Mouse (Mus musculus): ENCODE data around the gene Nat14. TPM values are rescaled to one million over a fixed set of nuclear protein-coding genes. Genes with fewer than 3 reads are reported as not detected.

Gene Nat14
- polyA plus RNA-seq, 1 experiment from 2014 or later: 3.9 TPM

DNA sequence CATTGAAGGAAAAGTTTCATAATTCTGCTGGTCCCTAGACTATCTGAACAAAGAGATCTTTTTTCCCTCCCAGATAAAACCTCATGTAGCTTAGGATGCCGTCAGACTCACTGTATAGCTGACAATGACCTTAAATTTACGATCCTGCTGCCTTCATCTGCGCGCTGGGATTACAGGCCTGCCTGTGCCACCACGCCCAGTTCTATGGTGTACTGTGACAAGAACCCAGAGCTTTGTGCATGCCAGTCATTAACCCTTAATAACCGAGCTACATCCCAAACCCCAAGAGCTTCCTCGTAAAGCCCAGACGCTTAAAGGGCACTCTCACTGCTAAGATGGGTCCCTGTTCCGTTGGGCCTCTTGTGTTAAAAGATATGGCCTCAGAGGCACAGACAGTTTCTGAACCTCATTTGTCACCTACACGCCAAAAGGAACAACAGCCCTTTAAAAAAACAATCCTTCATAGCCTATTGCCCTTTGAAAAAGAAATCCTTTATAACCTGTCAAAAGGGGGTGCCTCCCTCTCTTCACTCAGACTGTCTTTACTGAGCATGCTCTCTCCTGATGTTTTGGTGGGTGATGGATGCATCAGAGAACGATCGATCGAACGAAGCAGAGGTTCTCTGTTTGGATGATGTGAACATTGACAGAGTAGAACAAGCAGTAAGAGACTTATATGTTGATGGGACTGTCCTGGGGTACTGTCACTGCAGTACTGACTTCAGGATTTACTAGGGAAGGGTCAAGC lies 6.0 kb upstream of the Nat14 start:
- WGBS: 20% methylated on average over 14 of the region's 14 CpGs
- Histone ChIP-seq H3K9me3 (replicated peaks; ENCODE audit: control insufficient read depth, low read length) (no peaks in the 10 kb centered on the region), H3K4me3 (ENCODE audit: low read length) (peak overlapping the region; percentile 87), H3K36me3 (ENCODE audit: control insufficient read depth, insufficient read depth) (peaks cover 32% of the 10 kb centered on the region), H3K27ac (ENCODE audit: low read length) (peak overlapping the region; percentile 85), H3K27me3 (ENCODE audit: control insufficient read depth, insufficient read depth, low read length) (no peaks in the 10 kb centered on the region), H3K4me1 (ENCODE audit: control insufficient read depth, insufficient read depth, low read length) (peaks cover 11% of the 10 kb centered on the region), H3K9ac (ENCODE audit: low read length) (peak overlapping the region; percentile 97), H3K4me2 (ENCODE audit: low read depth, low read length) (peak overlapping the region; percentile 93)
- ATAC-seq (replicated peaks; ENCODE audit: extremely low read depth, insufficient read depth, low FRiP score): peak; percentile 33

DNA sequence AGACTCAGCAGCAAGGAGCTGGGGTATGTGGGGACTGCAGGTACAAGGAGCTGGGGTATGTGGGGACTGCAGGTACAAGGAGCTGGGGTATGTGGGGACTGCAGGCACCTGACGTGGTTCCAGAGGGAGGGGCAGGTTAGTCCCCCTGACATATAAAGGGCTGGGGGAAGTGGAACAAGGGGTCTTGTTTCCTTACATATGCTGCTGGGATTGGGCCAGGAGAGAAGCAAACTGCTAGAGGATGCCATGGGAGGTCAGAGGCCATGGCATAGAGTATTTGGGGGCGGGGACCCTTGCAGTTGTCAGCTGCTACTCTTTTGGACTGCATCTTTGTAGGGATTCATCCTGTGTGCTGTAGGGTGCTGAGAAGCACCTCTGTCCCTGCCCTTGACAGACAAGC lies 4.3 kb upstream of the Nat14 start:
- H3K4me3 ChIP-seq (ENCODE audit: low read length): no peak overlapping the region
- WGBS: 89% methylated on average over 2 of the region's 2 CpGs
- no peak for ATAC-seq (replicated peaks; ENCODE audit: extremely low read depth, insufficient read depth, low FRiP score)
- H3K4me2 ChIP-seq (ENCODE audit: low read depth, low read length): no peak overlapping the region
- H3K4me1 ChIP-seq (ENCODE audit: control insufficient read depth, insufficient read depth, low read length): peaks cover 18% of the 10 kb centered on the region
- H3K36me3 ChIP-seq (ENCODE audit: control insufficient read depth, insufficient read depth): peaks cover 33% of the 10 kb centered on the region
- H3K9ac ChIP-seq (ENCODE audit: low read length): no peak overlapping the region
- H3K27me3 ChIP-seq (ENCODE audit: control insufficient read depth, insufficient read depth, low read length): no peaks in the 10 kb centered on the region
- H3K9me3 ChIP-seq (replicated peaks; ENCODE audit: control insufficient read depth, low read length): no peaks in the 10 kb centered on the region
- H3K27ac ChIP-seq (ENCODE audit: low read length): no peak overlapping the region

DNA sequence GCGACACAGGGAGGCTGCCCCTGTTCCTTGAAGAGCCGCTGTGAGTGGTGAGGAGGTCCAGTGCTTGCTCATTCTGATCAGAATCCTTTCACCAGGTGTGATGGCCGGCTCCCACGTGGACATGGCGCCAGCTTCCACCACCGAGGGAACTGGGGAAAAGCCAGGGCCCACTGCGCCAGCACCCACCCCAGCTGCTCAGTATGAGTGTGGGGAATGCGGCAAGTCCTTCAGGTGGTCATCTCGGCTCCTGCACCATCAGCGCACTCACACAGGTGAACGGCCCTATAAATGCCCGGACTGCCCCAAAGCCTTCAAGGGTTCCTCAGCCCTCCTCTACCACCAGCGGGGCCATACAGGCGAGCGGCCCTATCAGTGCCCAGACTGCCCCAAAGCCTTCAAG lies 3.1 kb upstream of the Nat14 start:
- H3K27ac ChIP-seq (ENCODE audit: low read length): no peak overlapping the region
- H3K4me2 ChIP-seq (ENCODE audit: low read depth, low read length): no peak overlapping the region
- H3K4me3 ChIP-seq (ENCODE audit: low read length): no peak overlapping the region
- H3K36me3 ChIP-seq (ENCODE audit: control insufficient read depth, insufficient read depth): peaks cover 33% of the 10 kb centered on the region
- peaks cover 29% of the 10 kb centered on the region for H3K4me1 ChIP-seq (ENCODE audit: control insufficient read depth, insufficient read depth, low read length)
- no peak for ATAC-seq (replicated peaks; ENCODE audit: extremely low read depth, insufficient read depth, low FRiP score)
- 91% methylated on average over 15 of the region's 15 CpGs for WGBS
- H3K9ac ChIP-seq (ENCODE audit: low read length): no peak overlapping the region
- no peaks in the 10 kb centered on the region for H3K9me3 ChIP-seq (replicated peaks; ENCODE audit: control insufficient read depth, low read length)
- H3K27me3 ChIP-seq (ENCODE audit: control insufficient read depth, insufficient read depth, low read length): no peaks in the 10 kb centered on the region

DNA sequence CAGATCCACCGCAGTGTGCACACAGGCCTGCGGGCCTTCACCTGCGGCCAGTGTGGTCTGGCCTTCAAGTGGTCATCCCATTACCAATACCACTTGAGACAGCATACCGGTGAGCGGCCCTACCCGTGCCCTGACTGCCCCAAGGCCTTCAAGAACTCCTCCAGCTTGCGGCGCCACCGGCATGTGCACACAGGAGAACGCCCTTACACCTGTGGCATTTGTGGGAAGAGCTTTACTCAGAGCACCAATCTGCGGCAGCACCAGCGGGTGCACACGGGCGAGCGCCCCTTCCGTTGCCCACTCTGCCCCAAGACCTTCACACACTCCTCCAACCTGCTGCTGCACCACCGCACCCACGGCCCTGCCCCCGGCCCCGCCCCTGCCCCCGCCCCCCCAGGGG lies 2.7 kb upstream of the Nat14 start:
- H3K27me3 ChIP-seq (ENCODE audit: control insufficient read depth, insufficient read depth, low read length): no peaks in the 10 kb centered on the region
- ATAC-seq (replicated peaks; ENCODE audit: extremely low read depth, insufficient read depth, low FRiP score): no peak
- no peak overlapping the region for H3K4me3 ChIP-seq (ENCODE audit: low read length)
- no peaks in the 10 kb centered on the region for H3K9me3 ChIP-seq (replicated peaks; ENCODE audit: control insufficient read depth, low read length)
- H3K4me2 ChIP-seq (ENCODE audit: low read depth, low read length): no peak overlapping the region
- H3K9ac ChIP-seq (ENCODE audit: low read length): no peak overlapping the region
- 87% methylated on average over 21 of the region's 21 CpGs for WGBS
- peaks cover 33% of the 10 kb centered on the region for H3K36me3 ChIP-seq (ENCODE audit: control insufficient read depth, insufficient read depth)
- H3K4me1 ChIP-seq (ENCODE audit: control insufficient read depth, insufficient read depth, low read length): peaks cover 33% of the 10 kb centered on the region
- no peak overlapping the region for H3K27ac ChIP-seq (ENCODE audit: low read length)

DNA sequence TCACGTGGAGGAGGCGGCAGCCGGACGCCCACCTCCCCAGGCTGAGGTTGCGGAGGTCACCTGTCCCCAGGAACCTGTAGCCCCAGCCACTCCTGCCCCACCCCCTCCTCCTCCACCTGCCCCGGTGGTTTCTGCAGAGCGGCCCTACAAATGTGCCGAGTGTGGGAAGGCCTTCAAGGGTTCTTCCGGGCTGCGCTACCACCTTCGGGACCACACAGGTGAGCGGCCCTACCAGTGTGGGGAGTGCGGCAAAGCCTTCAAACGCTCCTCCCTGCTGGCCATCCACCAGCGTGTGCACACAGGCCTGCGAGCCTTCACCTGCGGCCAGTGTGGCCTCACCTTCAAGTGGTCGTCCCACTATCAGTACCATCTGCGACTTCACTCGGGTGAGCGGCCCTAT lies 1.9 kb upstream of the Nat14 start:
- H3K27ac ChIP-seq (ENCODE audit: low read length): no peak overlapping the region
- no peak for ATAC-seq (replicated peaks; ENCODE audit: extremely low read depth, insufficient read depth, low FRiP score)
- H3K9ac ChIP-seq (ENCODE audit: low read length): no peak overlapping the region
- H3K4me2 ChIP-seq (ENCODE audit: low read depth, low read length): no peak overlapping the region
- H3K4me3 ChIP-seq (ENCODE audit: low read length): no peak overlapping the region
- no peaks in the 10 kb centered on the region for H3K9me3 ChIP-seq (replicated peaks; ENCODE audit: control insufficient read depth, low read length)
- peaks cover 38% of the 10 kb centered on the region for H3K4me1 ChIP-seq (ENCODE audit: control insufficient read depth, insufficient read depth, low read length)
- 83% methylated on average over 21 of the region's 21 CpGs for WGBS
- peaks cover 33% of the 10 kb centered on the region for H3K36me3 ChIP-seq (ENCODE audit: control insufficient read depth, insufficient read depth)
- no peaks in the 10 kb centered on the region for H3K27me3 ChIP-seq (ENCODE audit: control insufficient read depth, insufficient read depth, low read length)

DNA sequence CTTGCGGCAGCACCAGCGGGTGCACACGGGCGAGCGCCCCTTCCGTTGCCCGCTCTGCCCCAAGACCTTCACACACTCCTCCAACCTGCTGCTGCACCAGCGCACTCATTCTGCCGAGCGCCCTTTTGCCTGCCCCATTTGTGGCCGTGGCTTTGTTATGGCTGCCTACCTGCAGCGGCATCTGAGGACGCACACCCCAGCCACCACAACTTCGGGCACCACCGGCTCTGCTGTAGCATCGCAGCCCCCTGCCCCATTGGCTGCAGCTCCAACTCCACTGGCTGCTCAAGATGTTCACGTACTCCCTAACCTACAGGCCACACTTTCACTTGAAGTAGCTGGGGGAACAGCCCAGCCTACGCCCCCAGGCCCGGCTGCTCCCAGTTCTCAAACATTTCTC lies 1.3 kb upstream of the Nat14 start:
- Histone ChIP-seq H3K9me3 (replicated peaks; ENCODE audit: control insufficient read depth, low read length) (no peaks in the 10 kb centered on the region), H3K27ac (ENCODE audit: low read length) (peak overlapping the region; percentile 71), H3K9ac (ENCODE audit: low read length) (peak overlapping the region; percentile 22; the same call in 1 of the 2 replicates), H3K27me3 (ENCODE audit: control insufficient read depth, insufficient read depth, low read length) (no peaks in the 10 kb centered on the region), H3K36me3 (ENCODE audit: control insufficient read depth, insufficient read depth) (peaks cover 33% of the 10 kb centered on the region), H3K4me2 (ENCODE audit: low read depth, low read length) (no peak overlapping the region), H3K4me3 (ENCODE audit: low read length) (no peak overlapping the region), H3K4me1 (ENCODE audit: control insufficient read depth, insufficient read depth, low read length) (peaks cover 39% of the 10 kb centered on the region)
- 88% methylated on average over 19 of the region's 19 CpGs for WGBS
- no peak for ATAC-seq (replicated peaks; ENCODE audit: extremely low read depth, insufficient read depth, low FRiP score)

DNA sequence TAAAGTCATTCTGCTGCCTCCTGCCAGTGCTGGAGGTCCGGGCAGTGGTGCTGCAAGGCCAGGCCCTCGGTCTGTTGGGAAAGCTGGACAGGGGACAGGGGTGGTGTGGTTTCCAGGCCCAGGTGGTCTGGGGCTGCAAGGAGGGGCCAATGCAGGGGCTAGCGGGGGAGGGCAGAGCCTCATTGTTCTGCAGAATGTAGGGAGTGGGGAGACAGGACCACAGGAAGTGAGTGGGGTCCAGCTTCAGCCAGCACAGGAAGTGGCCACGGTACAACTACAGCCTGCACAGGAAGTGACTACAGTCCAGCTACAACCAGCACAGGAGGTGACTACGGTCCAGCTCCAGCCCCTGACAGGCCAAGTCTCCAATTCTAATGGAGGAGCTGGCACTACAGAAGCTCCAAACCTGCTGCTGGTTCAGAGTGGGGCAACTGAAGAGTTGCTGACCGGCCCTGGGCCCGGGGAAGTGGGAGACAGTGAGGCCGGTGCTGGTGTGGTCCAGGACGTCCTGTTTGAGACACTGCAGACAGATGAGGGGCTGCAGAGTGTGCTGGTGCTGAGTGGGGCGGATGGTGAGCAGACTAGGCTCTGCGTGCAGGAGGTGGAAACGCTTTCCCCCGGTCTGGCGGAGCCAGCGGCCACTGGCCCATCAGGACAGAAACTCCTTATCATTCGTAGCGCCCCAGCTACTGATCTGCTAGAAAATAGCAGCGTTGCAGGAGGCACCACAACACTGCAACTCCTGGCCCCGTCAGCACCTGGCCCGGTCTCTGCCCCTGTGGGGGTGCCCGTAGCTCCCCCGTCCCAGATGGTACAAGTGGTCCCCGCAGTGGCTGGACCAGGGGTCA lies 628 bp upstream of the Nat14 start:
- peak overlapping the region; percentile 72 for H3K27ac ChIP-seq (ENCODE audit: low read length)
- no peaks in the 10 kb centered on the region for H3K9me3 ChIP-seq (replicated peaks; ENCODE audit: control insufficient read depth, low read length)
- H3K4me2 ChIP-seq (ENCODE audit: low read depth, low read length): no peak overlapping the region; the same call in 1 of the 2 replicates
- peaks cover 38% of the 10 kb centered on the region for H3K4me1 ChIP-seq (ENCODE audit: control insufficient read depth, insufficient read depth, low read length)
- peaks cover 33% of the 10 kb centered on the region for H3K36me3 ChIP-seq (ENCODE audit: control insufficient read depth, insufficient read depth)
- H3K9ac ChIP-seq (ENCODE audit: low read length): peak overlapping the region; percentile 27
- no peaks in the 10 kb centered on the region for H3K27me3 ChIP-seq (ENCODE audit: control insufficient read depth, insufficient read depth, low read length)
- no peak overlapping the region for H3K4me3 ChIP-seq (ENCODE audit: low read length)
- 36% methylated on average over 23 of the region's 23 CpGs for WGBS
- ATAC-seq (replicated peaks; ENCODE audit: extremely low read depth, insufficient read depth, low FRiP score): no peak; the same call in 1 of the 2 replicates

DNA sequence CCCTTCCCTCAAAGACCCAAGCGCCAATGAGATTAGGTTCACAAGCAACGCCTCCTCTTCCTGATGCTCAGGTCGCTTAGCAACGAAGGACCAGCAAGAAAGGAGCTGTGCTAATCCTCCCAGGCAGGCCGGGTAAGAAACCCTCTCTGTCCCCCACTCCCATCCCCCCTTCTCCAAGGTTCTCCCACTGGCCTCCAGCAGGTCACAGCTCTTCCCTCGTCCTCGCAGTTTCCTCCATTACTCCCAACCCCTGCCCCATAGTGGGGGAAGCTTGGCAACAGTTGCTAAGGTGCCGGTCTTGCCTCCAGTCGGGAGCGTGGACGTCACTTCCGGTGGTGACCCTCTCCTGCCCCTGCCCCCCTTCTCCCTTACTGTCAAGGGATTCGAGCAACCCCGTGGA lies 680 bp downstream of the Nat14 start:
- ATAC-seq (replicated peaks; ENCODE audit: extremely low read depth, insufficient read depth, low FRiP score): 0 out of 2 replicates have a peak, but pooled peaks have one; percentile 5

More for the DNA sequence above, 680 bp downstream of the Nat14 start:
- Histone ChIP-seq H3K4me1 (ENCODE audit: control insufficient read depth, insufficient read depth, low read length) (peaks cover 32% of the 10 kb centered on the region), H3K27ac (ENCODE audit: low read length) (no peak overlapping the region; the same call in 1 of the 2 replicates), H3K9ac (ENCODE audit: low read length) (peak overlapping the region; percentile 63), H3K36me3 (ENCODE audit: control insufficient read depth, insufficient read depth) (peaks cover 32% of the 10 kb centered on the region), H3K4me2 (ENCODE audit: low read depth, low read length) (peak overlapping the region; percentile 80), H3K4me3 (ENCODE audit: low read length) (peak overlapping the region; percentile 47), H3K9me3 (replicated peaks; ENCODE audit: control insufficient read depth, low read length) (no peaks in the 10 kb centered on the region), H3K27me3 (ENCODE audit: control insufficient read depth, insufficient read depth, low read length) (no peaks in the 10 kb centered on the region)
- WGBS: under 1% methylated on average over 14 of the region's 14 CpGs
